Mouse (Mus musculus): ENCODE results near the gene Hoxb5.

- TF ChIP-seq CTCF (IDR thresholded peaks at IDR 0.05; ENCODE audit: low read depth, low read length), result no peak
- no peak for TF ChIP-seq POLR2AphosphoS5 (IDR thresholded peaks at IDR 0.05; ENCODE audit: insufficient replicate concordance, low read depth, low read length)
- no peak for TF ChIP-seq GATA1 (IDR thresholded peaks at IDR 0.05; ENCODE audit: borderline replicate concordance, low read length)
- no peak for TF ChIP-seq TAL1 (conservative IDR thresholded peaks at IDR 0.05; ENCODE audit: low read depth, low read length)
- no peak for TF ChIP-seq GATA2 (IDR thresholded peaks at IDR 0.05; ENCODE audit: borderline replicate concordance, low read depth, low read length)
Measured at GRCm38 (mm10) chr11:96333241-96334001, 30.3 kb downstream of the Hoxb5 start.
